Mouse (Mus musculus) CD4-positive helper T cell, adult 2 months (primary cell): ENCODE results near the gene Copz2.
A peak's percentile ranks its signal among the peaks of the same experiment; 100 is the strongest.
"Not testable (repeated sequence)": the region's sequence is repeated elsewhere in the genome, so short reads cannot be mapped to it uniquely, and the experiment has no call there.

Experiments
- DNase-seq: peaks from one replicate; pipeline ENCODE4 v3.0.0-alpha.2; 2012; ENCODE audit warnings: low read depth, missing footprints, low spot score

The Copz2 gene

GRCm38 (mm10) chr11:96849681-96850467, at the start of gene Copz2:
Gene Copz2, plus strand, starts transcription at chr11:96849870.
- no peak for DNase-seq

- DNase-seq = peak; percentile 58
These were observed 44.1 kb upstream of the Copz2 start for GRCm38 (mm10) chr11:96805606-96806005.

GRCm38 (mm10) chr11:96808066-96808465, 41.6 kb upstream of the Copz2 start:
- no peak for DNase-seq

GRCm38 (mm10) chr11:96809562-96810235, 40.0 kb upstream of the Copz2 start:
- DNase-seq = no peak

- not testable (repeated sequence) for DNase-seq
These were observed 38.5 kb upstream of the Copz2 start for GRCm38 (mm10) chr11:96811188-96811587.

GRCm38 (mm10) chr11:96813455-96813854, 36.2 kb upstream of the Copz2 start:
- DNase-seq = no peak

GRCm38 (mm10) chr11:96813920-96814319, 35.8 kb upstream of the Copz2 start:
- DNase-seq = no peak

- DNase-seq = no peak
These were observed 35.2 kb upstream of the Copz2 start for GRCm38 (mm10) chr11:96814443-96814842.

- DNase-seq = no peak
These were observed 33.8 kb upstream of the Copz2 start for GRCm38 (mm10) chr11:96815895-96816294.

GRCm38 (mm10) chr11:96816494-96816893, 33.2 kb upstream of the Copz2 start:
- no peak for DNase-seq

- DNase-seq = no peak
These were observed 32.7 kb upstream of the Copz2 start for GRCm38 (mm10) chr11:96816979-96817378.

GRCm38 (mm10) chr11:96818128-96818710, 31.5 kb upstream of the Copz2 start:
- no peak for DNase-seq

- DNase-seq = no peak
These were observed 27.7 kb upstream of the Copz2 start for GRCm38 (mm10) chr11:96821956-96822355.

GRCm38 (mm10) chr11:96822675-96823470, 26.8 kb upstream of the Copz2 start:
- DNase-seq = peak; percentile 52

GRCm38 (mm10) chr11:96823471-96823837, 26.2 kb upstream of the Copz2 start:
- DNase-seq = no peak

GRCm38 (mm10) chr11:96823880-96824782, 25.5 kb upstream of the Copz2 start:
- DNase-seq = peak; percentile 93

GRCm38 (mm10) chr11:96824783-96825495, 24.7 kb upstream of the Copz2 start:
- DNase-seq = no peak

GRCm38 (mm10) chr11:96826481-96826880, 23.2 kb upstream of the Copz2 start:
- DNase-seq = no peak

GRCm38 (mm10) chr11:96827062-96827581, 22.5 kb upstream of the Copz2 start:
- no peak for DNase-seq

GRCm38 (mm10) chr11:96827917-96828316, 21.8 kb upstream of the Copz2 start:
- DNase-seq = no peak
